23 mouse cellular contexts compared by ENCODE assay signal in genomic region chr2:18936446-18936845, GRCm38 (mm10).
DNase-seq lines count a peak whose midpoint lies in the region; ATAC-seq lines count a peak whose summit lies in the region.
"Had no signal": no experiment of that assay in that cellular context is flagged by ENCODE, and none has a peak within 500 bp of the region (broad histone marks: within the 10 kb centered on the region; RNA-seq: fewer than 3 reads in every experiment).

No protein-coding gene starts in this region.

- 0 out of 2 replicates have a peak, but pooled peaks have one; percentile 26 for ATAC-seq in erythroblast, adult 5-6 weeks (replicated peaks; ENCODE audit: low FRiP score, poor library complexity, severe bottlenecking)
- ATAC-seq in liver, embryonic 13.5 days (ENCODE audit: low read depth), result no peak
- ATAC-seq: forebrain, postnatal 0 days; hindbrain, embryonic 16.5 days; midbrain, embryonic 15.5 days had no signal

- WGBS in liver, embryonic 13.5 days (ENCODE audit: insufficient replicate concordance), result 46% methylated on average over 7 of the region's 7 CpGs

- H3K4me2 ChIP-seq in liver, embryonic 13.5 days, result peak overlapping the region; percentile 37
- H3K4me2 ChIP-seq: lung, embryonic 15.5 days; midbrain, embryonic 15.5 days; neural tube, embryonic 13.5 days had no signal

- no peak overlapping the region for H3K4me3 ChIP-seq in liver, embryonic 13.5 days (replicated peaks)
- H3K4me3 ChIP-seq: embryonic facial prominence, embryonic 10.5 days; hindbrain, embryonic 10.5 days; lung, embryonic 15.5 days; midbrain, embryonic 15.5 days; neural tube, embryonic 13.5 days had no signal

- H3K4me1 ChIP-seq in liver, embryonic 13.5 days (replicated peaks), result peaks cover 85% of the 10 kb centered on the region

- intact Hi-C loops in left cerebral cortex, postnatal 10 days (cut with DNase I), result no loop called here

- H3K36me3 ChIP-seq in liver, embryonic 13.5 days, result no peaks in the 10 kb centered on the region
- H3K36me3 ChIP-seq: embryonic facial prominence, embryonic 10.5 days; hindbrain, embryonic 10.5 days; lung, embryonic 15.5 days; midbrain, embryonic 15.5 days; neural tube, embryonic 13.5 days had no signal

- H3K27me3 ChIP-seq in liver, embryonic 13.5 days, result no peaks in the 10 kb centered on the region
- H3K27me3 ChIP-seq: CH12.LX; lung, embryonic 15.5 days; midbrain, embryonic 15.5 days; neural tube, embryonic 13.5 days had no signal

- H3K9ac ChIP-seq in liver, embryonic 13.5 days, result peak overlapping the region; percentile 49
- H3K9ac ChIP-seq: forebrain, postnatal 0 days; lung, embryonic 15.5 days; midbrain, embryonic 15.5 days; neural tube, embryonic 13.5 days had no signal

- no peaks in the 10 kb centered on the region for H3K9me3 ChIP-seq in liver, embryonic 13.5 days (replicated peaks)
- H3K9me3 ChIP-seq: embryonic facial prominence, embryonic 10.5 days; hindbrain, embryonic 10.5 days; lung, embryonic 15.5 days; midbrain, embryonic 15.5 days; neural tube, embryonic 13.5 days had no signal

- DNase-seq in spleen, postnatal 4 days (ENCODE audit: low spot score in 2 of 2), result peak; percentile 43 to 73
- no peak for DNase-seq in spleen, postnatal 36 days (ENCODE audit: low spot score in 2 of 2)
- no peak for DNase-seq in liver, embryonic 13.5 days
- no peak for DNase-seq in left cerebral cortex, postnatal 10 days (ENCODE audit: extremely low spot score in 1 of 2, low spot score in 2 of 2)
- DNase-seq in kidney, adult 11 months, result no peak
- DNase-seq in urinary bladder, adult 18-20 months (ENCODE audit: low spot score in 2 of 2), result no peak
- DNase-seq: adrenal gland, postnatal 10 days; B cell, adult 2 months; cerebellum, adult 11-12 months; cerebellum, postnatal 10 days; forebrain, postnatal 0 days; gastrocnemius, postnatal 25 days; kidney, postnatal 4 days; lung, postnatal 4 days; right cerebral cortex, postnatal 4 days had no signal

- peak overlapping the region; percentile 86 for H3K27ac ChIP-seq in liver, embryonic 13.5 days
- H3K27ac ChIP-seq: embryonic facial prominence, embryonic 10.5 days; hindbrain, embryonic 10.5 days; lung, embryonic 15.5 days; midbrain, embryonic 15.5 days; neural tube, embryonic 13.5 days had no signal

Comparison
In these comparisons a context has a peak if more than half of its experiments do, and no peak if none do; other contexts are left out.
1. DNase-seq: peak in spleen, postnatal 4 days (2 of 2); none in spleen, postnatal 36 days (0 of 2), liver, embryonic 13.5 days (single experiment), left cerebral cortex, postnatal 10 days (0 of 2), kidney, adult 11 months (single experiment) and urinary bladder, adult 18-20 months (0 of 2).